Mouse (Mus musculus) testis, adult 10 weeks (tissue): Measurements from ENCODE around the gene Klhdc1. TPM values are rescaled to one million over a fixed set of nuclear protein-coding genes. Genes with fewer than 3 reads are reported as not detected.

Source experiments
- polyA plus RNA-seq: library from polyadenylated mRNA; stranded (reverse); fragments of 350-450 nt; fragmentation: Illumina TruSeq; extraction: RNeasy Lipid Tissue Mini Kit (QIAGEN cat#74804); gene quantifications from one replicate; pipeline ENCODE4 v1.2.3, GENCODE M21; 2014; ENCODE audit warnings: low read depth, low replicate concordance

Gene Klhdc1
- polyA plus RNA-seq, result 53.9 TPM

DNA sequence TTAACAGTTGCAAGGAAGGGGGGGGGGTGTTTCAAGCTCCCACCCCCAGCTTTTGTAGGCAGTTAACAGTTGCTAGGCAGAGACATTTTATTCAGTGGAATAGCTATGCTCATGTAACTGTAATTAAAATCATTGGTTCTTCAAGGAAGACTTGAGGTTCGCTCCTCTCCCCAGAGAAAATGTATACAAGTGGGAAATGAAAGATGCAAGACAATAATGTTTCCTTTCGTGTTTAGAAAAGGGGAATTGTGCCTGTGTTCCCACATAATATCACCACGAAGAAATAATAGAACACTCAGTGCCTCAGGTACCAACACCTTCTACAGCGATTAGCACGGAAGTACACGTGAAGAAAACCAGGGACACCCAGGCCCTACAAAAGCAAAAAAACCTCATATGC, at the start of gene Klhdc1:
Gene Klhdc1, plus strand, starts transcription at position 301 of the 400 bp plus-strand sequence.

GRCm38 (mm10) chr12:69196444-69197377, 44.3 kb upstream of the Klhdc1 start, which contains the start of gene Gm49383:
TSS of gene Gm49383 (minus strand) at chr12:69197104.

GRCm38 (mm10) chr12:69198164-69198535, 42.8 kb upstream of the Klhdc1 start, which contains the start of gene Dnaaf2:
TSS of gene Dnaaf2 (minus strand) at chr12:69198429.

GRCm38 (mm10) chr12:69204052-69204833, 36.7 kb upstream of the Klhdc1 start, which contains the start of gene Gm49384:
TSS of gene Gm49384 (minus strand) at chr12:69204267.

GRCm38 (mm10) chr12:69227776-69228466, 13.1 kb upstream of the Klhdc1 start, which contains the start of gene Pole2:
TSS of gene Pole2 (minus strand) at chr12:69228195.

DNA sequence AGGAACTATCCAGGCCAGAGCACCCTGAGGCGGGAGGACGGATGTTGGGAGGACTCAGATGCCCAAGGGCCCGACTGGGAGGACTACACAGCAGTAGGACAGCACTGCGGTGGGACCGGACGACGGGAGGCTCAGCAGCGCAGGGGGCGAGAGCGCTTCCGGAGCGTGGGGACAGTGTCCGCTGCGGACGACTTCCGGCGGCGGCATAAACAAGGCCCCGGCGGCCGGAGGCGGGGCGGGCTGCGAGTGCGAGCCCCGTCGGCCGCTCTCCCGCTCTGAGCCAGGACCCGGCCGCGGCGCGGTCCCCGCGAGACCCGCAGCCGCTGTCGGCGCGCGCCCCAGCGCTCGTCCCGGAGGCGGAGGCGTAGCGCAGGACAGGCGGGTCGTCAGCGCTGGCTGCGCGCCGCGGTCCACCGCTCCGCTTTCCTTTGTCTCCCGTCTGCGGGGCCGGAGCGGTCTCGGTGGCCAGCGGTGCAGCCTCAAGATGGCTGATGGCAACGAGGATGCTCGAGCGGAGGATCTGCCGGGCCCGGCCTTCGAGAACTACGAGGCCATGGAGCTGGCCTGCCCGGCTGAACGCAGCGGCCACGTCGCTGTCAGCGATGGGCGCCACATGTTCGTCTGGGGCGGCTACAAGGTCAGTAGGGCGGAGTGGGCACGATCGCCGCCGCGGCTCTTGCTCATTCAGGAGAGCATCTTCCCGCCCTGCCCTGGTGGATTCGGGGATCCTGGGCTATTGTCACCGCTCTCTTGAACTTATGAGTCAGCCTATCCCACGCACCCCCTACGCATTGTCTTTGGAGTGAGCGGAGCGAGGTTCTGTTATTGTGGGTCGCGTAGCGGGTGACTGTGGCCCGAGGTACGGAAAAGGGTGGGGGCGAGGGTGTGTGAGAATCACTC, 55.8 kb downstream of the Klhdc1 start, which contains the start of gene Klhdc2:
Gene Klhdc2, plus strand, starts transcription at position 171 of the 900 bp plus-strand sequence.

Other genes starting within 250 kb of the Klhdc1 start
- 23.1 TPM for gene Rps29, start 82.0 kb upstream of the Klhdc1 start, polyA plus RNA-seq
- 10.1 TPM for gene Lrr1, start 72.4 kb upstream of the Klhdc1 start, polyA plus RNA-seq
- 117 TPM for gene Rpl36al, start 57.1 kb upstream of the Klhdc1 start, polyA plus RNA-seq
- gene Mgat2, start 57.0 kb upstream of the Klhdc1 start, polyA plus RNA-seq, result 54.8 TPM
- gene Gm49383, start 44.1 kb upstream of the Klhdc1 start, polyA plus RNA-seq, result 19.4 TPM
- 4.9 TPM for gene Dnaaf2, start 42.7 kb upstream of the Klhdc1 start, polyA plus RNA-seq
- 46.2 TPM for gene Gm49384, start 36.9 kb upstream of the Klhdc1 start, polyA plus RNA-seq
- 6.2 TPM for gene Pole2, start 13.0 kb upstream of the Klhdc1 start, polyA plus RNA-seq
- gene Klhdc2, start 55.5 kb downstream of the Klhdc1 start, polyA plus RNA-seq, result 148 TPM
- gene Nemf, start 116.0 kb downstream of the Klhdc1 start, polyA plus RNA-seq, result 105 TPM
- gene Arf6, start 131.0 kb downstream of the Klhdc1 start, polyA plus RNA-seq, result 21.0 TPM
- not detected for gene Gm9887, start 131.3 kb downstream of the Klhdc1 start, polyA plus RNA-seq